Comparison of ENCODE assay signal across 15 mouse cellular contexts in the genomic region with DNA sequence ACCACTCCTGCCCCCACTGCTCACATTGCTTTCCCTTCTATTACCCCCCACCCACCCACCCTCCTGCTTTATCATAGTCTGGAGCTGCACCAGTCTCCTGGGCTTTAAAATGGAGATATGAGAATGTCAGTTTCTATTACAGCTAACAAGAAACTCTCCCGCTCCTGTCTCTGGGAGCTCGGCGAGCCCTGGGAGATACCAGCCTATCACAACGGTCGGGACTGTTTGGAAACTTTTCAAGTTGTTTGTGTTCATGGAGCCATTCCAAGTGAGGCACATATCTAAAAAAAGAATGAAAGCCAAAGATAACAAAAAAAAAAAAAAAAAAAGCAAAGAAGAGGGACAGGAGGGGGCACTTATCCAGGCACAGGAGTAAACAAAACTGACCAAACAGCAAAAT.
DNase-seq lines count a peak whose midpoint lies in the region; ATAC-seq and TF ChIP-seq lines count a peak whose summit lies in the region.
"Had no signal": no experiment of that assay in that cellular context is flagged by ENCODE, and none has a peak within 500 bp of the region (broad histone marks: within the 10 kb centered on the region; RNA-seq: fewer than 3 reads in every experiment).

No protein-coding gene starts in this region.

- H3K27ac ChIP-seq in liver, adult 2 months (replicated peaks; ENCODE audit: insufficient read depth, low read depth, low read length) = no peak overlapping the region
- no peak overlapping the region for H3K27ac ChIP-seq in liver, embryonic 11.5 days (ENCODE audit: low read depth, low read length)
- peak overlapping the region; percentile 88 for H3K27ac ChIP-seq in heart, embryonic 12.5 days (ENCODE audit: poor library complexity, severe bottlenecking)
- H3K27ac ChIP-seq in lung, postnatal 0 days (ENCODE audit: low read length) = peak overlapping the region; percentile 9; the same call in 1 of the 2 replicates
- H3K27ac ChIP-seq: hindbrain, embryonic 13.5 days; liver, embryonic 13.5 days had no signal

- no peaks in the 10 kb centered on the region for H3K9me3 ChIP-seq in liver, embryonic 11.5 days (ENCODE audit: control insufficient read depth, low read length)
- H3K9me3 ChIP-seq in heart, embryonic 12.5 days (replicated peaks) = peaks cover 8% of the 10 kb centered on the region; the same call in 1 of the 2 replicates
- H3K9me3 ChIP-seq in lung, postnatal 0 days (ENCODE audit: low read length) = no peaks in the 10 kb centered on the region
- H3K9me3 ChIP-seq: liver, embryonic 13.5 days had no signal

- no peak overlapping the region for H3K4me3 ChIP-seq in liver, adult 2 months (ENCODE audit: insufficient read depth, low read depth, low read length)
- no peak overlapping the region for H3K4me3 ChIP-seq in liver, embryonic 11.5 days (ENCODE audit: low read depth, low read length)
- no peak overlapping the region for H3K4me3 ChIP-seq in heart, embryonic 12.5 days
- H3K4me3 ChIP-seq in lung, postnatal 0 days (ENCODE audit: low read depth, low read length) = no peak overlapping the region
- H3K4me3 ChIP-seq: erythroblast, embryonic 14.5 days; hindbrain, embryonic 13.5 days; liver, embryonic 13.5 days had no signal

- H3K27me3 ChIP-seq in liver, adult 2 months (ENCODE audit: control insufficient read depth, insufficient read depth, low read length) = no peaks in the 10 kb centered on the region
- no peaks in the 10 kb centered on the region for H3K27me3 ChIP-seq in liver, embryonic 11.5 days (replicated peaks; ENCODE audit: control insufficient read depth, insufficient read depth, low read length)
- no peaks in the 10 kb centered on the region for H3K27me3 ChIP-seq in heart, embryonic 12.5 days (replicated peaks)
- no peaks in the 10 kb centered on the region for H3K27me3 ChIP-seq in lung, postnatal 0 days (replicated peaks; ENCODE audit: insufficient read depth, low read length)
- H3K27me3 ChIP-seq: hindbrain, embryonic 13.5 days; liver, embryonic 13.5 days; Patski had no signal

- TF ChIP-seq POLR2A in liver, adult 2 months (IDR thresholded peaks at IDR 0.05; ENCODE audit: extremely low read depth, insufficient read depth, low read length) = no peak

- H3K36me3 ChIP-seq in liver, adult 2 months (ENCODE audit: control insufficient read depth, insufficient read depth, low read length) = no peaks in the 10 kb centered on the region
- H3K36me3 ChIP-seq in liver, embryonic 11.5 days (ENCODE audit: control insufficient read depth, insufficient read depth, low read length) = no peaks in the 10 kb centered on the region
- no peaks in the 10 kb centered on the region for H3K36me3 ChIP-seq in heart, embryonic 12.5 days
- no peaks in the 10 kb centered on the region for H3K36me3 ChIP-seq in lung, postnatal 0 days (ENCODE audit: insufficient read depth, low read length)
- H3K36me3 ChIP-seq: hindbrain, embryonic 13.5 days; liver, embryonic 13.5 days had no signal

- no peaks in the 10 kb centered on the region for H3K79me2 ChIP-seq in liver, adult 2 months (ENCODE audit: control insufficient read depth, insufficient read depth, low read length)

- no peak for TF ChIP-seq CTCF in liver, adult 2 months (IDR thresholded peaks at IDR 0.05; ENCODE audit: low read depth, low read length)
- no peak for TF ChIP-seq CTCF in lung, postnatal 0 days (IDR thresholded peaks at IDR 0.05)

- 4% methylated on average over 5 of the region's 5 CpGs for WGBS in liver, adult 2 months
- WGBS in liver, embryonic 11.5 days = 32% methylated on average over 5 of the region's 5 CpGs
- 4% methylated on average over 5 of the region's 5 CpGs for WGBS in heart, embryonic 12.5 days
- WGBS in lung, postnatal 0 days = 7% methylated on average over 5 of the region's 5 CpGs

- H3K9ac ChIP-seq in liver, adult 2 months (ENCODE audit: low read depth, low read length) = no peak overlapping the region
- H3K9ac ChIP-seq in liver, embryonic 11.5 days (ENCODE audit: low read depth, low read length) = no peak overlapping the region
- H3K9ac ChIP-seq in heart, embryonic 12.5 days = no peak overlapping the region
- no peak overlapping the region for H3K9ac ChIP-seq in lung, postnatal 0 days (replicated peaks; ENCODE audit: low read depth)
- H3K9ac ChIP-seq: hindbrain, embryonic 13.5 days; liver, embryonic 13.5 days had no signal

- no peak for ATAC-seq in liver, embryonic 11.5 days (replicated peaks; ENCODE audit: low FRiP score)
- 0 out of 2 replicates have a peak, but pooled peaks have one; percentile 76 for ATAC-seq in heart, embryonic 12.5 days (ENCODE audit: insufficient number of reproducible peaks, low FRiP score)
- ATAC-seq in lung, postnatal 0 days = peak; percentile 52
- ATAC-seq: CD4-positive, CD25-positive, alpha-beta regulatory T cell, adult 4 months; midbrain, embryonic 16.5 days; Patski had no signal

- peak; percentile 62 for DNase-seq in liver, adult 2 months (ENCODE audit: extremely low read depth, low read depth, low spot score)
- DNase-seq in liver, embryonic 11.5 days (ENCODE audit: low spot score) = no peak
- peak; percentile 3 for DNase-seq in adrenal gland, postnatal 25 days
- peak; percentile 56 for DNase-seq in lung, postnatal 0 days (ENCODE audit: low spot score)
- DNase-seq in layer of hippocampus, postnatal 14 days (ENCODE audit: low spot score in 2 of 2) = no peak
- no peak for DNase-seq in gastrocnemius, postnatal 4 days (ENCODE audit: low spot score in 2 of 2)
- DNase-seq: cerebellum, postnatal 36 days; liver, embryonic 13.5 days; thymus, postnatal 25 days had no signal

- no peak for TF ChIP-seq EP300 in lung, postnatal 0 days (IDR thresholded peaks at IDR 0.05)

- no peak overlapping the region for H3K4me2 ChIP-seq in liver, embryonic 11.5 days
- H3K4me2 ChIP-seq in heart, embryonic 12.5 days = peak overlapping the region; percentile 16
- H3K4me2 ChIP-seq in lung, postnatal 0 days (replicated peaks; ENCODE audit: low read depth, low read length) = peak overlapping the region; percentile 30
- H3K4me2 ChIP-seq: hindbrain, embryonic 13.5 days; liver, embryonic 13.5 days had no signal

- no peaks in the 10 kb centered on the region for H3K4me1 ChIP-seq in liver, adult 2 months (ENCODE audit: control insufficient read depth, insufficient read depth, low read length)
- H3K4me1 ChIP-seq in liver, embryonic 11.5 days (replicated peaks; ENCODE audit: control insufficient read depth, insufficient read depth, low read length) = no peaks in the 10 kb centered on the region
- H3K4me1 ChIP-seq in heart, embryonic 12.5 days (replicated peaks) = peaks cover 19% of the 10 kb centered on the region
- no peaks in the 10 kb centered on the region for H3K4me1 ChIP-seq in lung, postnatal 0 days (ENCODE audit: insufficient read depth, low read depth, low read length)
- H3K4me1 ChIP-seq: liver, embryonic 13.5 days had no signal

Comparison
In these comparisons a context has a peak if more than half of its experiments do, and no peak if none do; other contexts are left out.
1. DNase-seq: peak in liver, adult 2 months (single experiment), adrenal gland, postnatal 25 days (single experiment) and lung, postnatal 0 days (single experiment); none in liver, embryonic 11.5 days (single experiment), layer of hippocampus, postnatal 14 days (0 of 2) and gastrocnemius, postnatal 4 days (0 of 2).
2. H3K27ac ChIP-seq: peak in heart, embryonic 12.5 days (single experiment) and lung, postnatal 0 days (single experiment); none in liver, adult 2 months (single experiment) and liver, embryonic 11.5 days (single experiment).